Mouse (Mus musculus) central nervous system, embryonic 11.5 days (tissue): ENCODE data around the gene Vcan. TPM values are rescaled to one million over a fixed set of nuclear protein-coding genes. Genes with fewer than 3 reads are reported as not detected.

Experiments
- polyA plus RNA-seq: library from polyadenylated mRNA; depleted of rRNA; stranded (reverse); fragments of >200 nt; gene quantifications from 2 replicates; pipeline ENCODE4 v1.2.3, GENCODE M21; 2012; rRNA removed

The Vcan gene
- polyA plus RNA-seq = 163 and 196 TPM in 2 replicates

DNA sequence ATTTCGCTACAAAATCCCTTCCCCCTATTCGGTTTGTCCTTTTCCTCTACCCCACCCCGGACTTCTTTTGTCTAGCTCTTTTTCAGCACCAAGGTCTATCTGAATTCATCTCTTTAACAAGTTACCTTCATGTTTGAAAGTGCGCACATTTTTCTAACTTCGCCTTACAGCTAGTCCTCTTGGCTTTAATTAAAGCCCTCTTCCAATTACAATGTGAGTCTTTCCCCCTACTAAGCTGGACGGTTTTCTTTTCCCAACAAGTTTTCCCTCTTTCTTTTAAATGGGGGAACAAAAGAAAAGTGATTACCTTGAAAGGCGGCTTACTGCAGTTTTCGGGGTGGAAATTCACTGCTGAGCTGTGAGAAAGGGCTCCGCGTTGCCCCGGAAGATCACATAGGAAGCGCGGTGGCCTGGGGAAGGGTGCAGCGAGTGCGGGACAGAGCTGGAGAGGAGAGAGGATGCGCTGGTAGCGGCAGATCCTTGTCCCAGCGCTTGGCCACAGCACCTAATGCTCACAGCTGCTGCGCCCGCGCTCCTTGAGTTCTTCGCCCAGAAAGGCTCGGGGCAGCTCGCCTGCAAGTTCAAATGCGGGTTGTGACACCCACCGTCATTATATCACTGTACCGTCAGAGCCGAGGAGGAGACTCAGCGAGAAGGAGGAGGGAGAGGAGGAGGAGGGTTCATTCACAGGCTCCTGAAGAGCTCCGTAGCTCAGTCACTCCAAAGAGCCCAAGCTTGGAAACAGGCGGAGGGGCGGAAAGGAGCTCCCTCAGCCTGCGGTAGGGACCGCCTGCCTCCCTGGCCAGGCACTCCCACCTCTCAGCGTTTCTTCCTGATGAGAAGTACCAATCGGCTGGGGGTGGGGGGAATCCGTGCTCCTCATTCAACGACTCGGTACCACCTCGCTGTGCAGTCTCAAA, at the start of gene Vcan:
TSS of gene Vcan (minus strand) at position 744 of the 920 bp plus-strand sequence.

Other genes with a start within 250 kb of the Vcan start
- gene Hapln1, start 202.7 kb downstream of the Vcan start, polyA plus RNA-seq = 6.2 and 8.2 TPM in 2 replicates